Mouse (Mus musculus): ENCODE data around the gene Pou3f1. TPM values are rescaled to one million over a fixed set of nuclear protein-coding genes. Genes with fewer than 3 reads are reported as not detected.

Gene Pou3f1
- polyA plus RNA-seq, 1 experiment from 2014 or later: 13.2 TPM

DNA sequence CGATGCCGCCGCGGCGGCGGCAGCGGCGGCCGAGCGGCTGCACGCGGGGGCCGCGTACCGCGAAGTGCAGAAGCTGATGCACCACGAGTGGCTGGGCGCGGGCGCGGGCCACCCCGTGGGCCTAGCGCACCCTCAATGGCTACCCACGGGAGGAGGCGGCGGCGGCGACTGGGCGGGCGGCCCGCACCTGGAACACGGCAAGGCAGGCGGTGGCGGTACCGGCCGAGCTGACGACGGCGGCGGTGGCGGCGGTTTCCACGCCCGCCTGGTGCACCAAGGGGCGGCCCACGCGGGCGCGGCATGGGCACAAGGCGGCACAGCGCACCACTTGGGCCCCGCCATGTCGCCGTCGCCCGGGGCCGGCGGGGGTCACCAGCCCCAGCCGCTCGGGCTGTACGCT is 1.2 kb downstream of the Pou3f1 start:
- H3K36me3 ChIP-seq (ENCODE audit: poor library complexity, severe bottlenecking): no peaks in the 10 kb centered on the region
- peaks cover 89% of the 10 kb centered on the region for H3K27me3 ChIP-seq
- no peaks in the 10 kb centered on the region for H3K9me3 ChIP-seq (replicated peaks)
- peak overlapping the region; percentile 72 for H3K9ac ChIP-seq
- peak overlapping the region; percentile 63 for H3K27ac ChIP-seq
- ATAC-seq: no peak; the same call in 1 of the 2 replicates
- peak overlapping the region; percentile 88 for H3K4me2 ChIP-seq
- under 1% methylated on average over 32 of the region's 61 CpGs for WGBS
- H3K4me1 ChIP-seq: peaks cover 61% of the 10 kb centered on the region
- peak overlapping the region; percentile 61 for H3K4me3 ChIP-seq

DNA sequence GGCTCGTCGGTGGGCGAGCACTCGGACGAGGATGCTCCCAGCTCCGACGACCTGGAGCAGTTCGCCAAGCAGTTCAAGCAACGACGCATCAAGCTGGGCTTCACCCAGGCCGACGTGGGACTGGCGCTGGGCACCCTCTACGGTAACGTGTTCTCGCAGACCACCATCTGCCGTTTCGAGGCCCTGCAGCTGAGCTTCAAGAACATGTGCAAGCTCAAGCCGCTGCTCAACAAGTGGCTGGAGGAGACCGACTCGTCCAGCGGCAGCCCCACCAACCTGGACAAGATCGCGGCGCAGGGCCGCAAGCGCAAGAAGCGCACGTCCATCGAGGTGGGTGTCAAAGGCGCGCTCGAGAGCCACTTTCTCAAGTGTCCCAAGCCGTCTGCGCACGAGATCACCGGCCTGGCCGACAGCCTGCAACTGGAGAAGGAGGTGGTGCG is 1.8 kb downstream of the Pou3f1 start:
- H3K9me3 ChIP-seq (replicated peaks): no peaks in the 10 kb centered on the region
- peaks cover 61% of the 10 kb centered on the region for H3K4me1 ChIP-seq
- no peaks in the 10 kb centered on the region for H3K36me3 ChIP-seq (ENCODE audit: poor library complexity, severe bottlenecking)
- peaks cover 89% of the 10 kb centered on the region for H3K27me3 ChIP-seq
- peak overlapping the region; percentile 88 for H3K4me2 ChIP-seq
- peak overlapping the region; percentile 72 for H3K9ac ChIP-seq
- ATAC-seq: 0 out of 2 replicates have a peak, but pooled peaks have one; percentile 0
- H3K27ac ChIP-seq: peak overlapping the region; percentile 63; the same call in 1 of the 2 replicates
- under 1% methylated on average over 39 of the region's 39 CpGs for WGBS
- peak overlapping the region; percentile 61 for H3K4me3 ChIP-seq

DNA sequence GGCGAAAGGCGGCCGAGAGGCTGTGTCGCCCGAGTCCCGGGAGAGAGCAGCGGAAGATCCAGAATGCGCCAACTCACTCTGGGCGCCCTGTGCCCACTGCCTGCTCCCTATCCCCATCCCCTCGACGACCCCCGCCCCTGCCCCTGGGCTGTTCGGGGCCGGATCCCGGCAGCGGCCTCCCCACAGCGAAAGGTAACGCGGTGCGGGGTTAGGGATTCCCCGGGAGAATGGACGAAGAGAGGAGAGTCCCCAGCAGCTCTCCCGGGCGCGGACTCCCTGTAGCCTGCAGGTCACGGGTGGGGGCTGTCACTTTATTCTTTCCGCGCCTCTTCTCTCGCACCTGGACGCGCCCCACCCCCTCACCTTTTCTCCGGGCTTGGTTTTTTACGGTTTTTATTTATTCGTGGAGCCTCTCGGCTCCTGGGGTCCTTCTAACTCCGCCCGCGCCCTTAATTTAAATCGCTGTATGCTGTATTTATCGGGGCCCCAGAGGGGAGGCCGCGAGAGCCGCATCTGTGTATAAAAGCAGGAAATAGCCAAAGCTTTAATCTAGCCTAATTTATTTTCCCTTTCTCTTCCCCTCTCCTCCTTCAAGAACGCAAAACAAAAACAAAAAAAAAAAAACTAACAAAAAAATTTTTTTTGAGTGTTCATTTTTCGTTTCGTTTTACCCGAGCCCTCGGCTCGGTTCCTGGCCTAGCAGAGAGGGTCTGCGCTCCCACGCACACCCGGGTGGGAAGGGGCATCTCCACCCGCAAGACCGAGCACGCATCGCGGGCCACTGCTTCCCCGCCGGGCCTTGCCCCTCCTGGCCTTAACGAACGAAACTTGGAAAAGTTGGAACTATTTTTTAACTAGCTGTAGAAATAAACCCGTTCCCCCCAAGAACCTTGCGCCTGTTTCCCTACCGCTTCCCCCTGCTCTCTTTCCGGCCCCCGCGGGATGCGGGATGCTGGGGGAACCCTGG is 2.9 kb downstream of the Pou3f1 start:
- H3K9me3 ChIP-seq (replicated peaks): no peaks in the 10 kb centered on the region
- H3K9ac ChIP-seq: peak overlapping the region; percentile 72
- H3K4me2 ChIP-seq: peak overlapping the region; percentile 88
- H3K27me3 ChIP-seq: peaks cover 87% of the 10 kb centered on the region
- WGBS: 1% methylated on average over 65 of the region's 68 CpGs
- H3K36me3 ChIP-seq (ENCODE audit: poor library complexity, severe bottlenecking): no peaks in the 10 kb centered on the region
- H3K4me3 ChIP-seq: peak overlapping the region; percentile 61
- no peak for ATAC-seq
- no peak overlapping the region for H3K27ac ChIP-seq
- peaks cover 71% of the 10 kb centered on the region for H3K4me1 ChIP-seq

DNA sequence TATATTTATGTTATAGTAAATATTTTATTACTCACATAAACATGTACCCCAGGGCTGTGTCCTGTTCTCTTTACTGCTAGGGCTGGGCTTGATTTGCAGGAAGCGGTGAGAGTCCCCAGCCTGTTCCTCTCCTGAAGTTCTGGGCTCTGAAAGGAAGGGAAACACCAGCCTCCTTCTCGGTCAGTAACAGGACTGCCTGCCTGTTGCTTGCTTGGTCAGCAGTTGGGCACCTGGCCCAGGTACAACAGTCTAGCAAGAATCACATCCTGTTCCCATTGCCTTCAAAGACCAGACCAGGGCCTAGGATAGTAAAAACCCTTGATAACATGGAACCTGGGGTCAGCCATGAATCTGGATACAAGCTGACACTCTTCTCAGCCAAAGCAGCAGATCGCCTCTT is 4.0 kb downstream of the Pou3f1 start:
- Histone ChIP-seq H3K27ac (no peak overlapping the region), H3K9me3 (replicated peaks) (no peaks in the 10 kb centered on the region), H3K4me1 (peaks cover 76% of the 10 kb centered on the region), H3K4me3 (peak overlapping the region; percentile 61), H3K36me3 (ENCODE audit: poor library complexity, severe bottlenecking) (no peaks in the 10 kb centered on the region), H3K9ac (no peak overlapping the region), H3K4me2 (peak overlapping the region; percentile 56), H3K27me3 (peaks cover 87% of the 10 kb centered on the region)
- ATAC-seq: no peak
- 48% methylated on average over 3 of the region's 3 CpGs for WGBS

DNA sequence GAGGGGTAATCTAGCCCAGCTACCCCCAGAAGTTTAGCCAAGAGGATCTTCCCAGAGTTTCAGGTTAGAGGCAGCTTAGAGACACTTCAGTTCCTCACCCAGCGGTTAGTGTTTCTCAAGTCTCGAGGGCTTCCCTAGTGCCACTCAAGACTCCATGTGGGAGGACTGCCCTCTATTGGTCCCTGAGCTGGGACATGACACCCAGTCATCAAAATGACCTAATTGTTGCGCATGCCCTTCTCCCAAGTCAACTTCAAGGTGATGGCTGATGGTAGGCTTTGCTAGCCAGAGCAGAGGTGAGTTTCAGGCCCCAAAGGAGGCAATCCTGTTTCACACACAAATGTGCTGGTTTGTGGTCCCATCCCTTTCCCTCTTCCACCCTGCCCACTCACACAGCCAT is 6.4 kb downstream of the Pou3f1 start:
- Histone ChIP-seq H3K4me1 (peaks cover 70% of the 10 kb centered on the region), H3K27ac (no peak overlapping the region), H3K27me3 (peaks cover 90% of the 10 kb centered on the region), H3K36me3 (ENCODE audit: poor library complexity, severe bottlenecking) (no peaks in the 10 kb centered on the region), H3K9me3 (replicated peaks) (no peaks in the 10 kb centered on the region), H3K4me2 (no peak overlapping the region), H3K4me3 (no peak overlapping the region), H3K9ac (no peak overlapping the region)
- no peak for ATAC-seq
- 65% methylated on average over 3 of the region's 3 CpGs for WGBS

DNA sequence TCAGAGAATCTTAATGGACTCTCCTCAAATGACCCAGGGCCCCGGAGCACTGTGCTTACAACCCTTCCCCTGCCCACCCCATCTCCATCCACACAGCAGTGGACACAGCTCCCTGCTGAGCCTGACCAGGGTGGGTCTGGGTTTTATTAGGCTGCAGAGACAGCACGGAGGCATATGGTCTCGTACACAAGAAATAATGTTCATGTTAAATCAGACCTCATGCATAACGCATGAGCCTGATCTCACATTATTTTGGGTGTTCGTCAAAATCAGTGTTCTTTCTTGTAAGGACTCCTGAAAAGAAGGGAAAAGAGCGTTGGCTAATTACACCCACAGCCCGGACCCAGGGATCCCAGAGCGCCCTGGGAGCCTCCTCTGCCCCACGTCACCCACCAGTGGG is 7.6 kb downstream of the Pou3f1 start:
- Histone ChIP-seq H3K4me1 (peaks cover 65% of the 10 kb centered on the region), H3K9ac (0 out of 2 replicates have a peak overlapping the region, but pooled peaks have one; percentile 43), H3K4me2 (peak overlapping the region; percentile 38), H3K4me3 (no peak overlapping the region), H3K36me3 (ENCODE audit: poor library complexity, severe bottlenecking) (no peaks in the 10 kb centered on the region), H3K27ac (peak overlapping the region; percentile 76), H3K9me3 (replicated peaks) (no peaks in the 10 kb centered on the region), H3K27me3 (peaks cover 89% of the 10 kb centered on the region)
- WGBS: 37% methylated on average over 9 of the region's 9 CpGs
- peak; percentile 70 for ATAC-seq

DNA sequence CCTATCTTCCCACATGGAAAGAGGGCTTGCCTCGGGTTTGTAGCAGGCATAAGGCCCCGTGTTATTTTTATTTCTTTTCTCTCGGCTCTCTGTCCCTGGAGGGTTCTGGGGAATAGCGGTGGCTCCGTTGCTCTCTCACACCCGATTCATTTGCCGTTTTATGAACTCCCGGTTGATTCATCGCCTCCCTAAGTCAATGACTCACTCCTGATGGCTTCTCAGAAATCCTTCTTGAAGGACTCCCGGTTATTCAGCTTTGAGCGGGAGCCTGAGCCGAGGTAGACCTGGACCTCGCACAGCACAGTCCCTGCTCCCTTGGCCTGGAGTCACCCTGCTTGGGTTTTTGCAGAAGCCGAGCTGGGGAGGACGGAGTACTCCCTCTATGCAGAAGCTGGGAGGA is 8.0 kb downstream of the Pou3f1 start:
- 70% methylated on average over 15 of the region's 15 CpGs for WGBS
- Histone ChIP-seq H3K4me3 (no peak overlapping the region), H3K36me3 (ENCODE audit: poor library complexity, severe bottlenecking) (no peaks in the 10 kb centered on the region), H3K27me3 (peaks cover 88% of the 10 kb centered on the region), H3K9ac (0 out of 2 replicates have a peak overlapping the region, but pooled peaks have one; percentile 43), H3K4me1 (peaks cover 61% of the 10 kb centered on the region), H3K9me3 (replicated peaks) (no peaks in the 10 kb centered on the region), H3K27ac (peak overlapping the region; percentile 76), H3K4me2 (peak overlapping the region; percentile 38)
- peak; percentile 20; the same call in 1 of the 2 replicates for ATAC-seq

DNA sequence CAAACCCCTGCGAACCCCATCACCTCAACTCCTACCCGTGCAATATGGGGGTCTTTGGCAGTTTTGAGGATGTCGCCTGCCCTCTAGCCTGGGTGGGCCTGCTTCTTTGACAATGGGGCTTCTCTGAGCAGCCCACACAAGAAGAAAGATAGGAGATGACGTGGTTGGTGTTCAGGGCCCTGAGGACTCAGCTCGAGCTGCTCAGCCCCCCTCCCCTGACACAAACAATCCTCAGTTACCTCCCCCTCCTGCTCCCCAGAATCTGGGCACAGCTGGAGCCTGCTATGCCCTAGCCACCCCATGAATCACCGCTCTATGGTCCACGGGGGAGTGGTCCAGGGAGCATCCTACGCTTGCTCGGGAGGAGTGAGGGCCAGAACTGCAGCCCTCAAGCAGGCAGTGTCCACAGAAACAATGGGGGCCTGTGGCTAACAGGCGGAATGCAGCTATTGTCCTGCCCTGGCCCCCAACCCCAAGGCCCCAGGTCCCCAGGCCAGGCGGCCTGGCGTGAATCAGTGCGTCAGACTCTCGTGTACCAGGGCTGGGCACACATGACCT is 10.9 kb downstream of the Pou3f1 start:
- no peak overlapping the region for H3K4me3 ChIP-seq
- ATAC-seq: no peak
- H3K27ac ChIP-seq: no peak overlapping the region
- H3K36me3 ChIP-seq (ENCODE audit: poor library complexity, severe bottlenecking): no peaks in the 10 kb centered on the region
- H3K27me3 ChIP-seq: peaks cover 79% of the 10 kb centered on the region
- no peaks in the 10 kb centered on the region for H3K9me3 ChIP-seq (replicated peaks)
- H3K4me1 ChIP-seq: peaks cover 56% of the 10 kb centered on the region
- 17% methylated on average over 14 of the region's 14 CpGs for WGBS
- no peak overlapping the region for H3K4me2 ChIP-seq
- H3K9ac ChIP-seq: peak overlapping the region; percentile 43; the same call in 1 of the 2 replicates

DNA sequence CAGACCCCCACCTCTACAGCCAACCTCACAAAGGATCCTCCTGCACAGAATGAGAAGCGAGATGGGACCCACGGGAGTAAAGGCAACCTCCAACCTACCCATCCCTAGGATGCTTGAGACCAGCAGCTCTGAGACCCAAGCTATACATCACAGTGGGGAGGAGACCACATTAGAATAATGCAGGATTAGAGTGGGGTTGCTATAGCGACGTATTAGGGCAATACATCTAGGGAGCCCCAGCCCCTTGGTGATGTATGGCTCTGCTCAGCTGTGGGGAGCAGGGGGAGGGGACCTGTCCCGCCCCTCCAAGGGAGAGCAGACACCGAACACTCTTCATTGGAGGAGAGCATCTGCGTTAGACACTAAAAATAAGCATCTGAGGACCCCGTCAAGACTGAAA is 11.5 kb downstream of the Pou3f1 start:
- Histone ChIP-seq H3K4me3 (no peak overlapping the region), H3K27ac (no peak overlapping the region), H3K4me2 (no peak overlapping the region), H3K9ac (peak overlapping the region; percentile 43; the same call in 1 of the 2 replicates), H3K4me1 (peaks cover 56% of the 10 kb centered on the region), H3K27me3 (peaks cover 74% of the 10 kb centered on the region), H3K36me3 (ENCODE audit: poor library complexity, severe bottlenecking) (no peaks in the 10 kb centered on the region), H3K9me3 (replicated peaks) (no peaks in the 10 kb centered on the region)
- ATAC-seq: peak; percentile 9; the same call in 1 of the 2 replicates
- 4% methylated on average over 8 of the region's 8 CpGs for WGBS

DNA sequence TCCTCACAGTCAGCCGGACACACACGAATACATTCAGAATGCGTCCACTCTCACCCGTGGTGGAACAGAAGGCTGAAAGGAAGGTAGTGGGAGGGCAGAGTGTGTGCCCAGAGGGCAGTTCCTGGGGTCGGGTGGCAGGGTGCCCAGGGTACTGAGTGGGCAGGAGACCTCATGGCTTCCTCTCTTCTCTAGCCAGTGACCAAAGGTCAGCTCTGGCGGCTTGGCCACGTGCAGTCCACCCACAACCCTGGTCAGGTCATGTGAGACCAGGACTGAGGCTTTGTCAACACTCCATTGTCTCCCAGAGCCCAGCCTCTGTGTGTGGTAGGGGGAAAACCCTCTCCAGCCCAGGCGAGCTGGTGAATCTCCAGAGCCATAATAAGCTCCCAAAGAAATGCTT is 13.6 kb downstream of the Pou3f1 start:
- 76% methylated on average over 8 of the region's 8 CpGs for WGBS
- H3K9ac ChIP-seq: no peak overlapping the region
- ATAC-seq: no peak
- no peak overlapping the region for H3K4me2 ChIP-seq
- H3K9me3 ChIP-seq (replicated peaks): no peaks in the 10 kb centered on the region
- H3K27me3 ChIP-seq: peaks cover 68% of the 10 kb centered on the region
- H3K27ac ChIP-seq: no peak overlapping the region
- peaks cover 56% of the 10 kb centered on the region for H3K4me1 ChIP-seq
- no peak overlapping the region for H3K4me3 ChIP-seq
- H3K36me3 ChIP-seq (ENCODE audit: poor library complexity, severe bottlenecking): no peaks in the 10 kb centered on the region

DNA sequence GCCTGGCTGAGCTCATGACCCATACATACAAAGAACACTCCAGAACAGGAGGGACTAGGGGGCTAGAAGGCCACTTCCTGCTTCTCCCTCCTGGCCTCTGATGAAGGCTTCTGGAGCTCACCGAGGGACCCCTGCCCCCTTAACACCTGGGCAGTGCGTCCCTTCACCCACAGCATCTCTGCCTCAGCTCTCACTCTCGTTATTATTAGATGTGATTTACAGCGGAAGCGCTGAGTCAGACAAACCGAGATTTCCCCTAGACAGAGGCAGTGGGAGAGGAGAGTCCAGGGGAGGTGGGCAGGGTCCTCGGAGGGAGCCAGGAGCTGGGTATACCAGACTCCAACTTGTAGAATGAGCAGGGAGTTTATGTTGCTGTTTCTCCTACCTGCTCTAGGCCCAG is 15.0 kb downstream of the Pou3f1 start:
- Histone ChIP-seq H3K9me3 (replicated peaks) (no peaks in the 10 kb centered on the region), H3K36me3 (ENCODE audit: poor library complexity, severe bottlenecking) (no peaks in the 10 kb centered on the region), H3K4me1 (peaks cover 56% of the 10 kb centered on the region), H3K27ac (peak overlapping the region; percentile 88), H3K27me3 (peaks cover 55% of the 10 kb centered on the region), H3K9ac (0 out of 2 replicates have a peak overlapping the region, but pooled peaks have one; percentile 19), H3K4me3 (no peak overlapping the region), H3K4me2 (peak overlapping the region; percentile 56)
- no peak for ATAC-seq
- 25% methylated on average over 7 of the region's 7 CpGs for WGBS
